Mouse (Mus musculus) cerebral cortex, adult 2 months (tissue): ENCODE data around the gene Tbc1d2b.

ENCODE experiments used
- WGBS: fragments of 180-500 bp; shearing (Covaris S2); methylation state at CpG from one replicate; pipeline ENCODE4 v1.1.7; 2018; 5-methylcytosine and 5-hydroxymethylcytosine counted together

Tbc1d2b gene

GRCm38 (mm10) chr9:90270193-90270943, at the start of gene Tbc1d2b:
Gene Tbc1d2b (minus strand): TSS chr9:90270804.
- WGBS = under 1% methylated on average over 68 of the region's 74 CpGs

GRCm38 (mm10) chr9:90316300-90316699, 45.7 kb upstream of the Tbc1d2b start:
- 65% methylated on average over 5 of the region's 5 CpGs for WGBS

GRCm38 (mm10) chr9:90315662-90316061, 45.1 kb upstream of the Tbc1d2b start:
- WGBS = 92% methylated on average over 11 of the region's 11 CpGs

DNA sequence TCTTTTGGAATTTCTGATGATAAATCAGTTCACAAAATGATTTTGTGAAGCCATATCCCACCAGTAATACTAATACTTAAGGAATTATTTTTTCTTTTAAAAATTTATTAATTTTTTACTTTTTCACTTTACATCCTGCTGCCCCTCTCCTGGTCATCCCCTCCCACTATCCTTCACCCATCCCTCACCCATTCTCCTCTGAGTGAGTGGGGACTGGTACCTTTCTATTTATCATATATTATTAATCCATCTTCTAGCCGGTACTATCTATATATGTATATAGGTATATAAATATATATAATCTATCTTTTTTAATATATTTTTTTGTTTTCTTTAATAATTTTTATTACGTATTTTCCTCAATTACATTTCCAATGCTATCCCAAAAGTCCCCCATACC, 33.6 kb upstream of the Tbc1d2b start:
- 93% methylated on average over 2 of the region's 2 CpGs for WGBS

DNA sequence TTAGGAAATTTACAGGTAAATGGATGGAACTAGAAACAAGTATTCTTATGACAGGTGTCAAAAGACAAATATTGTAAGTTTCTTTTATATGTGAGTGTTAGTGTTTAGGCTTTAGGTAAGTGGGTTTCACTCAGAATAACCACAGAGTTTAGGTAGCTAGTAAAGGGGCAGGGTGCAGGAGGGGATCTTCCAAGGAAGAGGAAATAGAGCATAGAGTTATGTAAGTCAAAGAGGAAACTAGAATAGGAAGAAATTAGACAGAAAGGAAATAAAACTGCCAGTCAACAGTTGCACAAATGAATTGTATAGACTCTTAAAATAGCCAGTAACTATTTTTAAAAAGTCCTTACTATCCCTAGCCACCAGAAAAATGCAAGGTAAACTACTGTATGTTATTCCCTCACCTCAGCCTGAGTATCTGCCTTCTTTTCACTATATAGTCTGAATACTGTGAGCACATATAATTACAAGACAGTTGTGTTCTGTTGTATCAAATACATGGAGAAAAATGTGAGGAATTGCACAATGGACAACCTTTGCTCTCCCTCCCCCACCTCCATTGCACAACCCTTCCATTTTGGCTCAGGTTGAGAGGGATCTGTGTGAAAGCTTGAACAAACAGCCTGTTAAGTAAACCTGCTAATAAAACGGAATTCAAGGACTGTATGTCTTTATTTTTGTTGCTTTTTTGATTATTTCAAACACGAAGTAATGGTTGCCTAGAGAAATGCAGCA, 32.7 kb upstream of the Tbc1d2b start:
- 74% methylated on average over 2 of the region's 2 CpGs for WGBS

DNA sequence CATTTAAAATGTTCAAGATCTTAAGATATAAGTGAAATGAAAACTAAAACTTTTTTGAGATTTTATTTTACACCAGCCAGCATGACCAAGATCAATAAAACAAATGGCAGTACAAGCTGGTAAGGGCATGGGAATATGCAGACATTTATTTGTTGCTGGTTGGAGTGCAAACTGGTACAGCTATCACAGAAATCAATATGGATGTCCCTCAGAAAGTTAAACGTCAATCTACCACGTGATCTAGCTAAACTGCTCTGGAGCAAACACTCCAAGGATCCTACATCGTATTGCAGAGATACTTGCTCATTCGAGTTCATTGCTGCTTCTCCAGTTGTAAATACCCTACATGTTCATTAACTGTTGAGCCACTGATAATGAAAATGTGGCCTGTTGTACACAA, 32.1 kb upstream of the Tbc1d2b start:
- 83% methylated on average over 4 of the region's 4 CpGs for WGBS

- 78% methylated on average over 4 of the region's 4 CpGs for WGBS
These were observed 30.6 kb upstream of the Tbc1d2b start for GRCm38 (mm10) chr9:90301081-90301688.

GRCm38 (mm10) chr9:90297637-90298036, 27.0 kb upstream of the Tbc1d2b start:
- 88% methylated on average over 1 of the region's 1 CpGs for WGBS

- 65% methylated on average over 3 of the region's 3 CpGs for whole genome bisulfite sequencing
These were observed 23.2 kb upstream of the Tbc1d2b start for GRCm38 (mm10) chr9:90293641-90294398.

DNA sequence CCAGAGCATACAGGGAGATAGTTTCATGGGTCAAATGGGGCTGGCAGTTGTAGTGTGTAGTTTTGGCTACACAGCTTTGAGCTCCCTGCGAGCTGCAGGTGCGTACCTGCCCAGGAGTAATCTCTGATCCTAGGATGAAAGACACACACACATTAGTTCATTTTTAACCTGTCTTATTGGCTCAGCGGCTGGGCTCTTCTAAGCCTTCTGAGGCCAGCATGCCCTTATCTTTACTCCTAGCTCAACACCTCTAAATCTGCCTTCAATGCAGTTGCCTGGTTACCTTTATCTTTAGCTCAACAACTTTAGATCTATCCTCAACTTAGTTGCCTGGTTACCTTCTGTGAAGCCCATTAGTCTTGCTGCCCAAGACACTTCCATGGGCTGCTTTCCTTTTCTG, 7.8 kb upstream of the Tbc1d2b start:
- 87% methylated on average over 3 of the region's 3 CpGs for WGBS

GRCm38 (mm10) chr9:90277884-90278283, 7.3 kb upstream of the Tbc1d2b start:
- WGBS = 80% methylated on average over 2 of the region's 2 CpGs

GRCm38 (mm10) chr9:90276779-90277178, 6.2 kb upstream of the Tbc1d2b start:
- WGBS = 79% methylated on average over 1 of the region's 1 CpGs

DNA sequence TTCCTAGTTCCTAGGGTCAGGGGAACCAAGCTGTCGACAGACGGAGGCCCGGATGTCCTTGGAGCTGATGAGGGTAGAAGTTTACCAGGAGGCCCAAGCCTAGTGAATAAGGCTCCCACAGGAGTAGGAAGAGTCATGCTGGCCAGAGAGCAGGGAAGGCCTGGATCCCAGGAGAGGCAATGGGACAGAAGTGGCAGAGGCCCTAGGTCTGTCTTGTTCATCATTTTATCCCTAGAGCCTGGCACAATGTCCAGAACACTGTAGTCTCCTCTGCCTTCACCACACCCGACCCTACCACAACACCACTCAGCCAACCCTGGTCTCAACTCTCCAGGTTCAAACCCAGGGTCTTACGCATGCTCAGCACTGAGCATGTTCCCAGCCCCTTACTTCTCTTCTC, 5.3 kb upstream of the Tbc1d2b start:
- WGBS = 92% methylated on average over 5 of the region's 5 CpGs

DNA sequence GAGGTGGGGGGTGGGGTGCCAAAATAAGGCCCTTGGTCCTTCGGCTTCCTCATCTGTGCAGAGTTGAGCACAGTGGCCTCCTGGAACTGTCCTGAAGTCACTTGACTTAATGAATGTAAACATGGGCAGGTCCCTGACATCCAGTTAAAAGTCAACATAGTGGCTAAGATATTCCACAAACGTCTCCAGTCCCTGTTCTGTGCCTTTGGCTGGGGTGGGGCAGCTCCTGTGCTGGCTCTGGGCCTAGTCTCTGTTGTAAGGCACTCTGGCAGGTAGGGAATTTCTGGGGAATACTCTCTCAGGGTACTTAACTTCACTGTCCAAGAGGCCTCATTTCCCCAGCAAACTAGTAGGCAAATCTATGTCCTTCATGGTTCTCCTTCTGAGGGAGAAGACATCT, 4.9 kb upstream of the Tbc1d2b start:
- WGBS = 83% methylated on average over 2 of the region's 2 CpGs

GRCm38 (mm10) chr9:90274516-90274915, 3.9 kb upstream of the Tbc1d2b start:
- WGBS = 77% methylated on average over 3 of the region's 3 CpGs

GRCm38 (mm10) chr9:90272346-90272745, 1.7 kb upstream of the Tbc1d2b start:
- 87% methylated on average over 12 of the region's 12 CpGs for WGBS

- WGBS = 58% methylated on average over 5 of the region's 5 CpGs
These were observed 1.0 kb upstream of the Tbc1d2b start for GRCm38 (mm10) chr9:90271541-90272090.

DNA sequence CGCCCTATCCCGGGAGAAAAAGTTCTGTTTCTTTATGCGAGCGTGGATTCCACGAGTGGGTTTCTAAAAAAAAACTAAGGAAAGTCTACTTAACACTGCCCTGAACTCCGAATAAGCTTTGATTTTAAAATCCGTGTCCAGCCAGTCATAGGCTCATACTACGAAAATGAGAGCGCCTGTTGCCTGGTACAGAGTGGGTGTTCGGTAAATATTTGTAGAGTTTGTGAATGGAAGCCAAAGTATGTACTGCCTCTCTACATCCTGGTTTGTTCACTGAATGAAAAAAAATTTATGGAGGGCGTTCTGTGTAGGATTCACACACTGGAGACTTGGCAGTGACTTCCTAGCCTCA, 316 bp upstream of the Tbc1d2b start:
- 3% methylated on average over 11 of the region's 11 CpGs for WGBS

DNA sequence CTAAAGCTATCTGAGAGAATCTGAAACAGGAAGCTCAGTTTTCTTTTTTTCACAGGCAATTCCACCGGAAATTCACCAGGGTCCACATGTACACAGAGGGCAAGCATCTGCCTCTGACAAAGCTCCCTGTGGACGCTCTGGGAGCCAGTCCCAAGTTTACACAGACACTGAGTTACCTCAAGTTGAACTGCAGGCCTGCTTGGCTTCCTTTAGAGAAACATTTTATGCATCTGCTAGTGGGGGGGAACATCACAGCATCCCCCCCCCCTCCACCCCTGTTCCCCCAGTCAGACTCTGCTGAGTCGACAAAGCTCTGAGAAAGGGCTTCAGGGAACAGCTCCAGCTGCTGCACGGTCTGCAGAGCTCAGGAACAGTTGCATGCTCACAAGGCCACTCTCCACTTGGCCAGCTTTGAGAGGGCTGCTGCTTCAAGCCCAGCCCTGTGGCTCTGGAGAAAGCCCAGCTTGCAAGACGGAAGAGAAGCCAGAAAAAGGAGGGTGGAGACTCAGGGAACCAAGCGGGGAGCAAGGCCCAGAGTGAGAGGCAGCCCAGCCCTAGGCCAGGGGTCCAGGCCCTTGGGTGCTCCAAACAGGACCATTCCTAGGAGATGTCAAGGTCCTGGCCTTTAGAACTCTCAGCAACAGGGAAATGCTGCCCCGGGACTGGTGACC, 1.5 kb downstream of the Tbc1d2b start:
- 14% methylated on average over 7 of the region's 7 CpGs for WGBS

- WGBS = 64% methylated on average over 10 of the region's 10 CpGs
These were observed 3.7 kb downstream of the Tbc1d2b start for GRCm38 (mm10) chr9:90266926-90267325.

DNA sequence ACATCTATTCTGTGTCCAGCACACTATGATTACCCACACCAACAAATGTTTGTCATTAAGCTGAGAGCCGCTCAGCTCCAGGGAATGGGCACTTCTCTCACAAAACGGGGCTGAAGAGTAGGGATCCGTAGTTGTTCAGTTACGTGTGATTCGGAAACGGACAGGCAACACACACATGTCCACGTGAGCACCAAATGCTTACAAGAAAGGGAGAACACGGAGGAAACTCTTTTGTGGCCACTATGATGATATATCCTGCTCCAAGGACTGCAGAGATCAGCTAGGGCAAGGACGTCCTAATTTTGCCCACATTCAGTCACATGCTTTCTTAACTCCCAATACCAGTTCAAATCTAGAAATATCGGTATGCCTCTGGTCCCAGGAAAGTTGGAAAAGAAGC, 4.5 kb downstream of the Tbc1d2b start:
- WGBS = 73% methylated on average over 10 of the region's 10 CpGs
